Mouse (Mus musculus) kidney, postnatal 10 days (tissue): ENCODE measurements around the gene Rsph10b.
A peak's percentile ranks its signal among the peaks of the same experiment; 100 is the strongest.

Source experiments
- DNase-seq: peaks from one replicate; pipeline ENCODE4 v3.0.0; 2021; ENCODE audit warnings: mixed read lengths

Gene Rsph10b

GRCm38 (mm10) chr5:143941588-143941987 lies 8.8 kb downstream of the Rsph10b start:
- DNase-seq, result no peak

GRCm38 (mm10) chr5:143943231-143944125 lies 10.6 kb downstream of the Rsph10b start:
- DNase-seq, result no peak

GRCm38 (mm10) chr5:143948361-143948760 lies 15.5 kb downstream of the Rsph10b start:
- no peak for DNase-seq

- no peak for DNase-seq
Measured at GRCm38 (mm10) chr5:143950016-143950415, 17.2 kb downstream of the Rsph10b start.

GRCm38 (mm10) chr5:143957101-143957500 lies 24.3 kb downstream of the Rsph10b start:
- no peak for DNase-seq

GRCm38 (mm10) chr5:143959551-143959950 lies 26.7 kb downstream of the Rsph10b start:
- DNase-seq, result no peak

- DNase-seq, result no peak
Measured at GRCm38 (mm10) chr5:143961176-143961575, 28.3 kb downstream of the Rsph10b start.

GRCm38 (mm10) chr5:143965586-143966345 lies 32.9 kb downstream of the Rsph10b start:
- peak; percentile 24 for DNase-seq

- no peak for DNase-seq
Measured at GRCm38 (mm10) chr5:143966671-143967070, 33.8 kb downstream of the Rsph10b start.

- DNase-seq, result no peak
Measured at GRCm38 (mm10) chr5:143972628-143973027, 39.8 kb downstream of the Rsph10b start.

GRCm38 (mm10) chr5:143974931-143975630 lies 42.2 kb downstream of the Rsph10b start:
- DNase-seq, result peak; percentile 77

- no peak for DNase-seq
Measured at GRCm38 (mm10) chr5:143975631-143975933, 42.7 kb downstream of the Rsph10b start.

GRCm38 (mm10) chr5:143976232-143976631 lies 43.4 kb downstream of the Rsph10b start:
- DNase-seq, result no peak

- no peak for DNase-seq
Measured at GRCm38 (mm10) chr5:143976726-143977431, 44.0 kb downstream of the Rsph10b start.

GRCm38 (mm10) chr5:143980858-143981257 lies 48.0 kb downstream of the Rsph10b start:
- peak; percentile 51 for DNase-seq

- no peak for DNase-seq
Measured at GRCm38 (mm10) chr5:143982361-143982760, 49.5 kb downstream of the Rsph10b start.

- no peak for DNase-seq
Measured at GRCm38 (mm10) chr5:143985381-143985780, 52.5 kb downstream of the Rsph10b start.

- peak; percentile 25 for DNase-seq
Measured at GRCm38 (mm10) chr5:143987596-143987995, 54.8 kb downstream of the Rsph10b start.

- DNase-seq, result no peak
Measured at GRCm38 (mm10) chr5:143989046-143989445, 56.2 kb downstream of the Rsph10b start.

- no peak for DNase-seq
Measured at GRCm38 (mm10) chr5:143990086-143990485, 57.3 kb downstream of the Rsph10b start.

GRCm38 (mm10) chr5:143992661-143993060 lies 59.8 kb downstream of the Rsph10b start:
- DNase-seq, result no peak

GRCm38 (mm10) chr5:143993260-143993659 lies 60.4 kb downstream of the Rsph10b start:
- DNase-seq, result no peak

- DNase-seq, result no peak
Measured at GRCm38 (mm10) chr5:143993849-143994248, 61.0 kb downstream of the Rsph10b start.
